Mouse (Mus musculus): ENCODE results near the gene March2.

DNA sequence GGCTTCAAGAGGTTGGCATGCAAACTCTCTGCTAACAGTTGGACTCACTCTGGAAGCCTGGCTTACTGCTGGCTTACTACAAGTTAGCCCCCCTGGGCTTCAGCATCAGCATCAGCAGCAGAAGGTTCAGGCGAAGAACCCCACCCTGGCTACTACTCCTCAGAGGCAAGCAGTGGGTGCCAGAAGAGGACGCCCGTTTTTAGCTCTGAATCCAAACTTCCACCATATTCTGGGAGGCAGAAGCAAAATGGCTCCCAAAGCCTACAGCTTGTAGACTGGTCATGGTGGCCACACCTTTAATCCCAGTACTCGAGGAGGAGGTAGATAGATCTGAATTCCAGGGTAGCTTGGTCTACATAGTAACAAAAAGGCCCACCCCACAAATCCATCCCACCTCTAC, 74.4 kb downstream of the March2 start:
- TF ChIP-seq CTCF (IDR thresholded peaks at IDR 0.05; ENCODE audit: borderline replicate concordance, insufficient read depth, low read depth, low read length) (no peak), POLR2A (IDR thresholded peaks at IDR 0.05; ENCODE audit: borderline replicate concordance, insufficient read depth, low read length) (no peak)
